Mouse (Mus musculus): ENCODE data around the gene Cplx2.

- TF ChIP-seq POLR2A (IDR thresholded peaks at IDR 0.05; ENCODE audit: borderline replicate concordance, extremely low read depth, insufficient read depth, insufficient read length, poor library complexity, severe bottlenecking), result no peak
- no peak for TF ChIP-seq CTCF (IDR thresholded peaks at IDR 0.05; ENCODE audit: borderline replicate concordance, extremely low read depth, insufficient read depth, insufficient read length)
These were observed 10.2 kb downstream of the Cplx2 start for GRCm38 (mm10) chr13:54381396-54381795.

Measured in brain, embryonic 14.5 days (tissue).